Mouse (Mus musculus): ENCODE measurements around the gene Klhl28.

- TF ChIP-seq POLR2A (IDR thresholded peaks at IDR 0.05; ENCODE audit: insufficient read depth, low read depth, low read length), result peak; percentile 94
- no peak for TF ChIP-seq CTCF (IDR thresholded peaks at IDR 0.05; ENCODE audit: insufficient read depth, low read depth, low read length)
Observed at GRCm38 (mm10) chr12:64965124-64966026, at the start of gene Klhl28, which contains the start of gene Togaram1.
